Mouse (Mus musculus): Measurements from ENCODE around the gene Dlx6. TPM values are rescaled to one million over a fixed set of nuclear protein-coding genes. Genes with fewer than 3 reads are reported as not detected.

The Dlx6 gene
- polyA plus RNA-seq (2012; rRNA removed; ENCODE audit: low replicate concordance), result not detected in 2 replicates

GRCm38 (mm10) chr6:6863160-6863870 lies at the start of gene Dlx6:
Gene Dlx6 (plus strand): TSS chr6:6863334.

GRCm38 (mm10) chr6:6881638-6882190 lies 18.6 kb downstream of the Dlx6 start, which contains the start of gene Dlx5:
Gene Dlx5 (minus strand): TSS chr6:6882085.

Other genes with a start within 250 kb of the Dlx6 start
- not detected in 2 replicates for gene Dlx5, start 18.8 kb downstream of the Dlx6 start, polyA plus RNA-seq (2012; rRNA removed; ENCODE audit: low replicate concordance)
- gene Sdhaf3, start 92.7 kb downstream of the Dlx6 start, polyA plus RNA-seq (2012; rRNA removed; ENCODE audit: low replicate concordance), result 0.25 TPM in 1 of 2 replicates, not detected in the other

Measured in duodenum, adult 2 months (tissue).